Mouse (Mus musculus) olfactory bulb, adult 2 months (tissue): ENCODE results near the gene Fancm. TPM values are rescaled to one million over a fixed set of nuclear protein-coding genes. Genes with fewer than 3 reads are reported as not detected.
"Not testable (repeated sequence)": the region's sequence is repeated elsewhere in the genome, so short reads cannot be mapped to it uniquely, and the experiment has no call there.

ENCODE experiments used
- H3K27ac ChIP-seq: fragments of 200-500 bp; 2 replicates; pipeline ENCODE4 v1.5.1; 2012; ENCODE audit warnings: low read depth, low read length; ENCODE audit not compliant: insufficient read depth
- H3K4me1 ChIP-seq: fragments of 200-500 bp; 2 replicates; pipeline ENCODE4 v1.6.1; 2012; ENCODE audit warnings: low read length; ENCODE audit not compliant: control insufficient read depth, insufficient read depth
- H3K4me3 ChIP-seq: fragments of 200-500 bp; 2 replicates; pipeline ENCODE4 v1.5.1; 2012; ENCODE audit warnings: mild to moderate bottlenecking, low read depth, low read length, moderate library complexity; ENCODE audit not compliant: insufficient read depth
- CTCF ChIP-seq: fragments of 200-500 bp; IDR thresholded peaks from 2 replicates; pipeline ENCODE4 v1.5.1; 2012; ENCODE audit warnings: low read depth, mild to moderate bottlenecking, low read length, moderate library complexity; ENCODE audit not compliant: insufficient read depth
- POLR2A ChIP-seq: fragments of 200-500 bp; IDR thresholded peaks from 2 replicates; pipeline ENCODE4 v1.6.1; 2012; ENCODE audit warnings: mild to moderate bottlenecking, low read depth, low read length, moderate library complexity; ENCODE audit not compliant: insufficient read depth
- WGBS: fragments of 180-500 bp; shearing (Covaris S2); methylation state at CpG from one replicate; pipeline ENCODE4 v1.1.7; 2018; 5-methylcytosine and 5-hydroxymethylcytosine counted together
- polyA plus RNA-seq: library from polyadenylated mRNA; stranded (reverse); fragments of >200 nt; gene quantifications from 2 replicates; pipeline ENCODE4 v1.2.4, GENCODE M21; 2012; ENCODE audit warnings: low replicate concordance; ENCODE audit not compliant: missing spikeins, insufficient read depth, insufficient read length

The Fancm gene
- polyA plus RNA-seq, 1 experiment: not detected

DNA sequence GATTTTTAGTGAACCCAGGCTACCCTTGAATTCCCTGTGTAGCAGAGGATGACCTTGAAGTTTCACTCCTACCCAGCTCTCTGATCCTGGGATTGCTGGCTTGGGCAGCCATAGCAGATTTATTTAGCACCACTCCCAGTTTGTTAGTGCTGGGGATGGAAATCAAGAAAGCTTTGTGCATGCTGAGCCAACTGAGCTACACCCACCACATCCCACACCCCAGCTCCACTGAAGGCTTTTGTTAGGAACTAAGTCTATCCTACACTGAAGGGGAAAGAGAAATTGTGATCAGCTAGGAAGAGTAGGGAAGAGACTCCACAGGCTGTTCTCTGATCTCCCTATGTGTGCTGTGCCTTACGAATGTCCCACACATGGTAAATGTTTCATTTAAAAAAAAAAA lies 37.4 kb downstream of the Fancm start:
- 84% methylated on average over 1 of the region's 1 CpGs for WGBS
- H3K27ac ChIP-seq: no peak overlapping the region

DNA sequence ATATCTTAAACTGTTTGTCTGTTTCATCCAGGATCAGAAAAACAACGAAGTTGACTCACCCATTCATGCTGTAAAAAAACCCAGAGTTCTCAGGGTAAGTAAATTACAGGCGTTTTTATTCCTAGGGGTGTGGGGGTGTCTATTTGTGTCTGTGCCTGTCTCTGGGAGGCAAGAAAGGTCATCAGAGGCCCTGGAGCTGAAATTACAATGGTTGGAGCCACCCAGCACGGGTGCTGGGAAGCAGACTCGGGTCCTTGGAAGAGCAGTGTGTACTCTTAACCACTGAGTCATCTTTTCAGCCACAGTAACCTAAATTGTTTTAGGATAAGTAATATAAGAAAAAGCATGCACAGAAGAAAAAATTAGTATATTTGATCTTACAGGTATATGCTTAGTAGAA lies 38.5 kb downstream of the Fancm start:
- TF ChIP-seq POLR2A: no peak
- TF ChIP-seq CTCF: no peak
- Histone ChIP-seq H3K27ac (no peak overlapping the region), H3K4me3 (no peak overlapping the region), H3K4me1 (no peaks in the 10 kb centered on the region)
- 53% methylated on average over 4 of the region's 4 CpGs for WGBS

More for the DNA sequence above, 37.4 kb downstream of the Fancm start:
- TF ChIP-seq POLR2A: no peak
- TF ChIP-seq CTCF: no peak
- Histone ChIP-seq H3K4me1 (no peaks in the 10 kb centered on the region), H3K4me3 (no peak overlapping the region)

DNA sequence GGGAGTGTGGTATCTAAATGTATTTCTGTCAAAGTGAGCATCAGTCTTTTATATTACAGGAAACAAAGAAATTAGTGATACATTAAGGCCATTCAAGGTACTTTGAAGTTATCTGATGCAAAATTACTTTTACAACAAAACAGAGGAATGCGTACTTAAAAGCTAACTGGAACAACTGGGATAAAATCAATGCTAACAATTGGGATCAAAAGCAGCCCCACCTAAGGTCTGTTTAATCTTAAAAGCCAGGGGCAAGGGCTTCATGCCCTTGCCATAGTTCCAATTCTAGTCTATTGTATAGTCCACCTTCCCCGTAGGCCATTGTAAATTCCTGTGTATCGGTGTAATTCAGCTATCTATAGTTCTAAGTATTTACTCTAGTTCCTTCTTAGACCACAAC lies 39.6 kb downstream of the Fancm start:
- H3K27ac ChIP-seq, H3K4me1 ChIP-seq, H3K4me3 ChIP-seq: not testable (repeated sequence)
- whole genome bisulfite sequencing: 97% methylated on average over 3 of the region's 3 CpGs

DNA sequence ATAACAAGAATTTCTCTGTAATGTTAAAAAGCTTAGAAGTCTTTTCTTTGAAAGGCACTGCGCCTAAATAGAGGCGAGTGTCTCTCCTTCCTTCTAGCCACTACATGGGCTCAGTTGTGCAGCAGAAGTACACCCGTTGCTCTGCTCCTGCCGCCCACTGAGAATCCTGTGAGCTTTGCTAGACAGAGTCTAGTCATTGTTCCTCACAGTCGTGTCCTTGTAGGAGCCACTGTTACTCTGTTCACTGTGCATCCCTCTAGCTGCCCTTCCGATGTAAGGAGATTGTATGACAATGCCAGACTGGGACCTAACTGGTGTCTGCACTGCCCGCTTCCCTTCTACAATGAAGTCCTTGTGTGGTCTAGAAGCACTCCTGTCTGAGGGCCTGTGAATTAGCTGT lies 43.6 kb downstream of the Fancm start:
- WGBS: 78% methylated on average over 7 of the region's 7 CpGs
- H3K4me1 ChIP-seq: no peaks in the 10 kb centered on the region
- no peak overlapping the region for H3K27ac ChIP-seq
- no peak overlapping the region for H3K4me3 ChIP-seq
- TF ChIP-seq POLR2A (no peak), CTCF (no peak)

DNA sequence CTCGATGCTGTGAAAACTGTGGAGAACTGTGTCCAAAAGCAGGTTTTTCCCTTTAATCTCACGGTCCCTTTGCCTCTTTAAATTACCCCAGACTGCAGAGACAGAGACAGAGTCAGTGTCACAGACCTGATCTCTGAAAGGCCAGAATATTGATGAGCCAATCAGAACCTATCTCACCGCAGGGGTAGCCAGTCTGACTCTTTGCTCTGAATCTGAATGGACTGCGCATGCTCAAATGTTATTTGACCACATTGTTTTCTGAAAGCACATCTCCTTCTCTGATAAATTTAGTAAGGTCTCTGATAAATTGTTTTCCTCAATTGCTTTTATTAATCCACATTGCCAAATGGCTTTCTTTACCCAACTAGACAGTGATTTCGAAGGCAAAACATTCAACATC lies 44.0 kb downstream of the Fancm start:
- Histone ChIP-seq H3K27ac (no peak overlapping the region), H3K4me3 (no peak overlapping the region), H3K4me1 (no peaks in the 10 kb centered on the region)
- TF ChIP-seq POLR2A: no peak
- no peak for TF ChIP-seq CTCF
- 92% methylated on average over 5 of the region's 5 CpGs for WGBS

DNA sequence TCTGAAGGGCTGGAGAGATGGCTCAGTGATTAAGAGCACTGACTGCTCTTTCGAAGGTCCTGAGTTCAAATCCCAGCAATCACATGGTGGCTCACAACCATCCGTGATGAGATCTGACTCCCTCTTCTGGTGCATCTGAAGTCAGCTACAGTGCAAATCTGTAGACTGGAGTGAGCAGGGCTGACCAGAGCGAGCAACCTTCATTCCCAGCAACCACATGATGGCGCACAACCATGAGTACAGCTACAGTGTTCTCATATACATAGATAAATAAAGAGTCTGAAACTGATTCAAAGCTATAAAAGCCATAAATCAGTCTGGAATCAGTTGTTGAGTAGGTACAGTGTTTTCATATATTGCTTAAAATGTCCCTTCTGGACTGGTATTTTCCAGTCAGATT lies 60.7 kb downstream of the Fancm start:
- H3K4me1 ChIP-seq, H3K4me3 ChIP-seq, H3K27ac ChIP-seq: not testable (repeated sequence)
- 98% methylated on average over 4 of the region's 4 CpGs for WGBS

DNA sequence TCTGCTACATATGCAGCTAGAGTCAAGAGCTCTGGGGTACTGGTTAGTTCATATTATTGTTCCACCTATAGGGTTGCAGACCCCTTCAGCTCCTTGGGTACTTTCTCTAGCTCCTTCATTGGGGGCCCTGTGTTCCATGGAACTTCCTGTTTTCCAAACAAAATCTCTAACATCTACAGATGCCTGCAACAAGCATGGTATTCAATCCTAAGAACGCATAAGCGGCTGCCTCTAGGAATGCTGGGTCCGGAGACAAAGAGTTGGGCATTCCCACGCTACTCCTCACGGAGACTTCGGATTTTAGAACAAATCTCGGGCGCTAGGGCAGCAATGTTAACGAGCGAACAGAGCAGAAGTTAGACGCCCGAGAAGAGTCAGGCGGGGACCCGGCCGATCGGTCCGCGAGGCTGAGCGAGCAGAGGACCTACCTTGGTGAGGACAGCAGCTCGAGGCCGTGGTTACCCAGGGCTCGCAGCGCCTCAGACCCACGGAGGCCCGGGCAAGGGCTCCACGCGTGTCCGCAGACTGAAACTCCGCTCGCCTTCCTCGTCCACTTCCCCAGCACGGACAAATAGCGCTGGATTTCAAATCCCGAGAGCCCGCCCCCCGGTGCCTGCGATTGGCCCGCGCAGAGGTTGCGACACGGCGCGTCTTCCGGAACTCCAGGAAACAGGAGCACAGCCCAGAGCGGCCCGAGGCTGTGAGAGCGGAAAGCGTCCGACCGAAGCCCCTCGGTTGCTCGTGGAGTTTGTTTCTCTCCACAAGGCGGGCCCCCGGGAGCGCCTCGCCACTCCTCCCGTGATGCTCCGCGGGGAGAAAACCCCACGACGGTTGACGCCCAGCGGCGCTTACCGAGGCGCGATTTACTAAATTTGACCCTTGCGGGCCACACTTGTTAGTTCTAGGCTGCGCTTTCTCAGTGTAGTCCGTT lies 96.9 kb downstream of the Fancm start, which contains the start of gene Mis18bp1:
Gene Mis18bp1, minus strand, starts transcription at position 584 of the 931 bp plus-strand sequence.
- Histone ChIP-seq H3K4me1 (no peaks in the 10 kb centered on the region), H3K27ac (peak within 1 kb of the TSS; percentile 87), H3K4me3 (peak within 1 kb of the TSS; percentile 91)
- no peak for TF ChIP-seq CTCF
- no peak; the same call in 1 of the 2 replicates for TF ChIP-seq POLR2A
- under 1% methylated on average over 70 of the region's 70 CpGs for WGBS

DNA sequence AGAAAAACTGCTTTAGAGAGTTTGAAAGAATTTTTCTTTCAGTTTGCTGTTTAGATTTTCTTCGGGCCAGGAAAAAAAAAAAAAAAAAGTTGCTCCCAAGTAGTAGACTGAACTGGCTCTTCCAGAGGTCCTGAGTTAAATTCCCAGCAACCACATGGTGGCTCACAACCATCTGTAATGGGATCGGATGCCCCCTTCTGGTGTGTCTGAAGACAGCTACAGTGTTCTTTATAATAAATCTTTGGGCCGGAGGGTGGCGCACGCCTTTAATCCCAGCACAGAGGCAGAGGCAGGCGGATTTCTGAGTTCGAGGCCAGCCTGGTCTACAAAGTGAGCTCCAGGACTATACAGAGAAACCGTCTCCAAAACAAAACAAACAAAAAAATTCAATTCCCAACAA lies 97.6 kb downstream of the Fancm start:
- not testable (repeated sequence) for H3K27ac ChIP-seq, H3K4me1 ChIP-seq
- 24% methylated on average over 8 of the region's 8 CpGs for WGBS
- peak overlapping the region; percentile 91 for H3K4me3 ChIP-seq

DNA sequence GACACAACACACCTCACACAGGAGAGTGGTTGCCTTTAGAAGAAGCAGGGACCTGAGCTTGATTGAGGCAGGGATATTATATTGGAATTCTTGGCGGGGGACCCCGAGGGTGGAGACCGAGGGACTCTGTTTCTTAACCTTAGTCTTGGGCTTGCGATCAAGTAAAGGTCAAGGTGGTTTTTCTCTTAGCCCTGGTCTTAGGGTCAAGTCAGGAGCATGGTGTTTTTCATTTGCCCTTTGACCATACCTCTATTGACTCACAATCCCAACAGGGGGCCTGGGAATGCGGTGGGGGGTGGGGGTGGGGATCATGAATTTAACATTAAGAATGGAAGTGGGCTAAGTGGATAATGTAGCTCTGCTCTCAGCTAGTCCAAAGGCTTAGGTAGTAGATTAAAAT lies 98.3 kb downstream of the Fancm start:
- Histone ChIP-seq H3K4me3 (no peak overlapping the region), H3K4me1 (no peaks in the 10 kb centered on the region), H3K27ac (no peak overlapping the region)
- WGBS: 90% methylated on average over 5 of the region's 5 CpGs
- TF ChIP-seq CTCF: no peak
- no peak for TF ChIP-seq POLR2A

Other genes with a start within 250 kb of the Fancm start
- not detected in 2 replicates for gene Gm527, start 157.7 kb upstream of the Fancm start, polyA plus RNA-seq
- gene Klhl28, start 110.1 kb upstream of the Fancm start, polyA plus RNA-seq: not detected in 2 replicates
- gene Togaram1, start 109.8 kb upstream of the Fancm start, polyA plus RNA-seq: 114 TPM in 1 of 2 replicates, not detected in the other
- gene Prpf39, start 39.3 kb upstream of the Fancm start, polyA plus RNA-seq: not detected in 2 replicates
- 832 TPM in 1 of 2 replicates, not detected in the other for gene Fkbp3, start 1.6 kb upstream of the Fancm start, polyA plus RNA-seq
- gene Mis18bp1, start 97.0 kb downstream of the Fancm start, polyA plus RNA-seq: not detected in 2 replicates
- not detected in 2 replicates for gene Wdr20rt, start 149.9 kb downstream of the Fancm start, polyA plus RNA-seq